In genomic region chr17:63722434-63723004, GRCm38 (mm10) we compare ENCODE assay signal across 13 mouse cellular contexts.
DNase-seq lines count a peak whose midpoint lies in the region; ATAC-seq and TF ChIP-seq lines count a peak whose summit lies in the region.
"Had no signal": no experiment of that assay in that cellular context is flagged by ENCODE, and none has a peak within 500 bp of the region (broad histone marks: within the 10 kb centered on the region; RNA-seq: fewer than 3 reads in every experiment).

No protein-coding gene starts in this region.

- peak; percentile 6 for DNase-seq in heart, postnatal 4 days
- no peak for DNase-seq in heart, postnatal 25 days (ENCODE audit: low spot score)
- peak; percentile 44 for DNase-seq in right cerebral cortex, adult 18-20 months
- DNase-seq in right cerebral cortex, postnatal 14 days = no peak
- DNase-seq in left cerebral cortex, adult 2 months (ENCODE audit: extremely low spot score in 1 of 2, low spot score in 2 of 2) = peak in 1 of 2 experiments; percentile 30
- no peak for DNase-seq in embryo, embryonic 11 days
- DNase-seq: forebrain, postnatal 0 days; kidney, adult 2 months; thymus, postnatal 36 days had no signal

- peak overlapping the region; percentile 33 for H3K4me3 ChIP-seq in left cerebral cortex, adult 2 months
- H3K4me3 ChIP-seq: hindbrain, embryonic 15.5 days; megakaryocyte, embryonic 14.5 days had no signal

- no peak for TF ChIP-seq CTCF in left cerebral cortex, adult 2 months (IDR thresholded peaks at IDR 0.05)

- H3K27ac ChIP-seq in left cerebral cortex, adult 2 months = peak overlapping the region; percentile 57
- H3K27ac ChIP-seq: hindbrain, embryonic 15.5 days had no signal

- ATAC-seq in megakaryocyte progenitor cell, adult 5-6 weeks (replicated peaks; ENCODE audit: poor library complexity) = no peak
- ATAC-seq: forebrain, postnatal 0 days; Patski had no signal

- intact Hi-C loops in heart, postnatal 25 days (cut with DNase I) = no loop called here
- intact Hi-C loops in left cerebral cortex, adult 2 months (cut with DNase I) = loop anchor here (5.0 kb wide), 1 partner anchor 60 kb away; no protein-coding TSS in a partner anchor

Comparison
In these comparisons a context has a peak if more than half of its experiments do, and no peak if none do; other contexts are left out.
1. DNase-seq: peak in heart, postnatal 4 days (single experiment) and right cerebral cortex, adult 18-20 months (single experiment); none in heart, postnatal 25 days (single experiment), right cerebral cortex, postnatal 14 days (single experiment) and embryo, embryonic 11 days (single experiment).